7 mouse cellular contexts compared by ENCODE assay signal in genomic region chr7:28208396-28208987, GRCm38 (mm10). TPM values are rescaled to one million over a fixed set of nuclear protein-coding genes. Genes with fewer than 3 reads are reported as not detected.
DNase-seq lines count a peak whose midpoint lies in the region; ATAC-seq lines count a peak whose summit lies in the region.

No protein-coding gene starts in this region.

- DNase-seq in neural tube, embryonic 11.5 days (ENCODE audit: low spot score), result no peak
- DNase-seq in neural tube, embryonic 10.5 days (ENCODE audit: extremely low spot score, low spot score), result no peak
- no peak for DNase-seq in liver, embryonic 11.5 days (ENCODE audit: low spot score)
- peak; percentile 31 for DNase-seq in testis, postnatal 10 days (ENCODE audit: low spot score)
- DNase-seq in thymus, postnatal 10 days (ENCODE audit: low spot score in 2 of 2), result no peak

- 50% methylated on average over 12 of the region's 12 CpGs for WGBS in neural tube, embryonic 11.5 days
- WGBS in forebrain, embryonic 12.5 days, result 51% methylated on average over 12 of the region's 12 CpGs
- 36% methylated on average over 12 of the region's 12 CpGs for WGBS in liver, embryonic 11.5 days

- no peaks in the 10 kb centered on the region for H3K27me3 ChIP-seq in neural tube, embryonic 11.5 days (ENCODE audit: control insufficient read depth, insufficient read depth, low read length)
- H3K27me3 ChIP-seq in forebrain, embryonic 12.5 days, result no peaks in the 10 kb centered on the region
- H3K27me3 ChIP-seq in liver, embryonic 11.5 days (replicated peaks; ENCODE audit: control insufficient read depth, insufficient read depth, low read length), result no peaks in the 10 kb centered on the region

- peak overlapping the region; percentile 48 for H3K9ac ChIP-seq in neural tube, embryonic 11.5 days (ENCODE audit: low read length)
- H3K9ac ChIP-seq in forebrain, embryonic 12.5 days, result peak overlapping the region; percentile 33
- H3K9ac ChIP-seq in liver, embryonic 11.5 days (ENCODE audit: low read depth, low read length), result peak overlapping the region; percentile 31; the same call in 1 of the 2 replicates

- H3K36me3 ChIP-seq in neural tube, embryonic 11.5 days (ENCODE audit: control insufficient read depth, insufficient read depth, low read length), result no peaks in the 10 kb centered on the region
- H3K36me3 ChIP-seq in forebrain, embryonic 12.5 days (replicated peaks), result no peaks in the 10 kb centered on the region
- H3K36me3 ChIP-seq in liver, embryonic 11.5 days (ENCODE audit: control insufficient read depth, insufficient read depth, low read length), result no peaks in the 10 kb centered on the region

- peak overlapping the region; percentile 15; the same call in 1 of the 2 replicates for H3K4me3 ChIP-seq in neural tube, embryonic 11.5 days (ENCODE audit: low read depth, low read length)
- H3K4me3 ChIP-seq in forebrain, embryonic 12.5 days (replicated peaks), result peak overlapping the region; percentile 26
- H3K4me3 ChIP-seq in liver, embryonic 11.5 days (ENCODE audit: low read depth, low read length), result peak overlapping the region; percentile 24; the same call in 1 of the 2 replicates

- H3K9me3 ChIP-seq in neural tube, embryonic 11.5 days (ENCODE audit: control insufficient read depth, low read length), result no peaks in the 10 kb centered on the region
- no peaks in the 10 kb centered on the region for H3K9me3 ChIP-seq in forebrain, embryonic 12.5 days
- H3K9me3 ChIP-seq in liver, embryonic 11.5 days (ENCODE audit: control insufficient read depth, low read length), result no peaks in the 10 kb centered on the region

- ATAC-seq in neural tube, embryonic 11.5 days (ENCODE audit: insufficient read depth, low FRiP score, low TSS enrichment), result no peak
- ATAC-seq in forebrain, embryonic 12.5 days (ENCODE audit: low FRiP score), result no peak
- no peak for ATAC-seq in liver, embryonic 11.5 days (replicated peaks; ENCODE audit: low FRiP score)
- no peak for ATAC-seq in megakaryocyte progenitor cell, adult 5-6 weeks (replicated peaks; ENCODE audit: poor library complexity)

- no peak overlapping the region for H3K27ac ChIP-seq in neural tube, embryonic 11.5 days (ENCODE audit: low read depth, low read length)
- no peak overlapping the region for H3K27ac ChIP-seq in forebrain, embryonic 12.5 days
- H3K27ac ChIP-seq in liver, embryonic 11.5 days (ENCODE audit: low read depth, low read length), result no peak overlapping the region

- H3K4me2 ChIP-seq in neural tube, embryonic 11.5 days (ENCODE audit: low read depth), result peak overlapping the region; percentile 39
- H3K4me2 ChIP-seq in forebrain, embryonic 12.5 days, result peak overlapping the region; percentile 47
- H3K4me2 ChIP-seq in liver, embryonic 11.5 days, result peak overlapping the region; percentile 54

- no peaks in the 10 kb centered on the region for H3K4me1 ChIP-seq in neural tube, embryonic 11.5 days (ENCODE audit: control insufficient read depth, insufficient read depth, low read length)
- H3K4me1 ChIP-seq in forebrain, embryonic 12.5 days, result no peaks in the 10 kb centered on the region
- H3K4me1 ChIP-seq in liver, embryonic 11.5 days (replicated peaks; ENCODE audit: control insufficient read depth, insufficient read depth, low read length), result no peaks in the 10 kb centered on the region

RNA-seq across cellular contexts. Expression of gene Dyrk1b, which starts 29.2 kb away (rescaled TPM):
- 19.5 and 19.6 TPM in 2 replicates for polyA plus RNA-seq in neural tube, embryonic 11.5 days (2014; fragmentation: Nextera tagmentation; extraction: Ambion mirVana)
- polyA plus RNA-seq in forebrain, embryonic 12.5 days (2016; fragmentation: Nextera tagmentation; extraction: Ambion mirVana), result 16.9 and 17.4 TPM in 2 replicates
- polyA plus RNA-seq in liver, embryonic 11.5 days (2014; fragmentation: Nextera tagmentation; extraction: Ambion mirVana), result 5.2 and 6.0 TPM in 2 replicates
- total RNA-seq in megakaryocyte progenitor cell, adult 5-6 weeks (2015), result 1.2 and 2.1 TPM in 2 replicates
- total RNA-seq in megakaryocyte progenitor cell, adult 5-6 weeks (2017), result 1.1 and 1.2 TPM in 2 replicates

RNA-seq across cellular contexts. Expression of gene Fbl, which starts 39.0 kb away (rescaled TPM):
- polyA plus RNA-seq in neural tube, embryonic 11.5 days (2014; fragmentation: Nextera tagmentation; extraction: Ambion mirVana), result 38.1 and 38.6 TPM in 2 replicates
- 147 and 151 TPM in 2 replicates for polyA plus RNA-seq in forebrain, embryonic 12.5 days (2016; fragmentation: Nextera tagmentation; extraction: Ambion mirVana)
- polyA plus RNA-seq in liver, embryonic 11.5 days (2014; fragmentation: Nextera tagmentation; extraction: Ambion mirVana), result 39.9 and 51.2 TPM in 2 replicates
- total RNA-seq in megakaryocyte progenitor cell, adult 5-6 weeks (2015), result 164 and 172 TPM in 2 replicates
- total RNA-seq in megakaryocyte progenitor cell, adult 5-6 weeks (2017), result 207 and 270 TPM in 2 replicates

RNA-seq across cellular contexts. Expression of gene Eid2, which starts 59.2 kb away (rescaled TPM):
- polyA plus RNA-seq in neural tube, embryonic 11.5 days (2014; fragmentation: Nextera tagmentation; extraction: Ambion mirVana), result 17.6 and 18.3 TPM in 2 replicates
- 3.8 and 7.1 TPM in 2 replicates for polyA plus RNA-seq in forebrain, embryonic 12.5 days (2016; fragmentation: Nextera tagmentation; extraction: Ambion mirVana)
- polyA plus RNA-seq in liver, embryonic 11.5 days (2014; fragmentation: Nextera tagmentation; extraction: Ambion mirVana), result 3.8 and 4.6 TPM in 2 replicates
- total RNA-seq in megakaryocyte progenitor cell, adult 5-6 weeks (2015), result 1.9 and 2.9 TPM in 2 replicates
- total RNA-seq in megakaryocyte progenitor cell, adult 5-6 weeks (2017), result 3.5 TPM in 2 replicates
